Comparison of ENCODE assay signal across 17 mouse cellular contexts in the genomic region with DNA sequence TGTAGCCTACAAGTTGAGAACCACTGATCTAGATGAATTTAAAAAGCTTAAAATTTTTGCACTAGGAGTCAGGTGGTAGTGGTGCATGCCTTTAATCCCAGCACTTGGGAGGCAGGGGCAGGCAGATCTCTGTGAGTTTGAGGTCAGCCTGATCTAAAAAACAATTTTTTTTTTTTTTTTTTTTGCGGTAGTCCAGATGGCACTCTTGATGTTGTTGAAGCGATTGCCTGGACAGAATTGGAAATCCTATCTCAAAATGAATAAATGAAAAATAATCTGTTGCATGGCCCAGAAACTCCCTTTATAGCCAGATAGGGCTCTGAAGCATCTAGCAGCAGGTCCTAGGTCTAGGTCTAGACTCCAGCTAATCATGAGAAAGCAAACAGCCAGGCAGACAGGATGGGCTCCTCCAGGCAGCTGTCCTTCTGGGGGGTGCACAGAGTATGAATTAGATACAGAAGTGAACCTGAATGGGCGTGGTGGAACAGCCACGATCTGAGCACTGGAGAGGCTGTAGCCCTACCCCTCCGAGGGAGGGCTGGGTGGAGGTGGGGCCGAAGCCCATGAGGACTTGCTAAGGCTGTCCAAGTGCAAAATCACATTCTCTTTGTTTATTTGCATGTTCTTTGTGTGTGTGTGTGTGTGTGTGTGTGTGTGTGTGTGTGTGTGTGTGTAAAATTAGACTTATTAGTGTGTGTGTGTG. TPM values are rescaled to one million over a fixed set of nuclear protein-coding genes. Genes with fewer than 3 reads are reported as not detected.
"Had no signal": no experiment of that assay in that cellular context is flagged by ENCODE, and none has a peak within 500 bp of the region (broad histone marks: within the 10 kb centered on the region; RNA-seq: fewer than 3 reads in every experiment).

No protein-coding gene starts in this region.

- H3K9ac ChIP-seq: liver, embryonic 15.5 days; midbrain, embryonic 13.5 days; neural tube, embryonic 13.5 days had no signal

- H3K27me3 ChIP-seq: liver, embryonic 15.5 days; midbrain, embryonic 13.5 days; neural tube, embryonic 13.5 days had no signal

- H3K4me3 ChIP-seq: left cerebral cortex, adult 2 months; limb, embryonic 10.5 days; liver, embryonic 15.5 days; midbrain, embryonic 13.5 days; myocyte; neural tube, embryonic 13.5 days had no signal

- H3K36me3 ChIP-seq: limb, embryonic 10.5 days; liver, embryonic 15.5 days; midbrain, embryonic 13.5 days; neural tube, embryonic 13.5 days had no signal

- DNase-seq: kidney, adult 8-10 months; kidney, postnatal 25 days; lung, adult 2 months; lung, postnatal 10 days; right cerebral cortex, adult 18-20 months; right cerebral cortex, postnatal 25 days; thymus, postnatal 4 days had no signal

- H3K9me3 ChIP-seq: limb, embryonic 10.5 days; liver, embryonic 15.5 days; midbrain, embryonic 13.5 days; neural tube, embryonic 13.5 days had no signal

- H3K27ac ChIP-seq: left cerebral cortex, adult 2 months; limb, embryonic 10.5 days; liver, embryonic 15.5 days; midbrain, embryonic 13.5 days; neural tube, embryonic 13.5 days had no signal

- H3K4me2 ChIP-seq: liver, embryonic 11.5 days; liver, embryonic 15.5 days; midbrain, embryonic 13.5 days; neural tube, embryonic 13.5 days had no signal

- H3K4me1 ChIP-seq: liver, embryonic 15.5 days; midbrain, embryonic 13.5 days had no signal

- ATAC-seq: intestine, postnatal 0 days; midbrain, embryonic 13.5 days had no signal

RNA-seq across cellular contexts. Expression of a gene that starts 27.6 kb away (rescaled TPM):
- total RNA-seq: layer of hippocampus, postnatal 25 days; megakaryocyte progenitor cell, adult 5-6 weeks had no signal
- polyA plus RNA-seq: myocyte had no signal
